Mouse (Mus musculus) layer of hippocampus, adult 18-20 months (tissue): ENCODE measurements at regions not wholly inside any gene's neighbourhood (a gene's known extent, or its start where the extent isn't known, plus 50 kb on each side); places are given as distances from the start of the nearest gene placed in this dataset.
A peak's percentile ranks its signal among the peaks of the same experiment; 100 is the strongest.

Experiments used
- DNase-seq, 2 experiments: peaks; one replicate each; pipeline ENCODE4 v3.0.0; 2022; ENCODE audit warnings: low spot score in 2 of 2

DNA sequence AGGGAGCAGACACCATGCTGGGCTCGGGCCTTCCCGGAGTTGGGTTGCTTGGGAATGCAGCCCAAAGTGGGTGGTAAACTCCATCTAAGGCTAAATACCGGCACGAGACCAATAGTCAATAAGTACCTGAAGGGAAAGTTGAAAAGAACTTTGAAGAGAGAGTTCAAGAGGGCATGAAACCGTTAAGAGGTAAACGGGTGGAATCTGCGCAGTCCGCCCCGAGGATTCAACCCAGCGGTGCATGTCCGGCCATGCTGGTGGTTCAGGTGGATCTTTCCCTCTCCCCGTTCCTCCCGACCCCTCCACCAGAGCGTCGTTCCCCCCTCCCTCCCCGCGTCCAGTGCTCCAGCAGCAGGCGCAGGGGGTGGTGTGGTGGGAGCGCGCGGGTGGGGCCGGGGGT, 179.1 kb upstream of the Arhgef26 start:
- peak in 1 of 2 experiments; percentile 19 for DNase-seq

DNA sequence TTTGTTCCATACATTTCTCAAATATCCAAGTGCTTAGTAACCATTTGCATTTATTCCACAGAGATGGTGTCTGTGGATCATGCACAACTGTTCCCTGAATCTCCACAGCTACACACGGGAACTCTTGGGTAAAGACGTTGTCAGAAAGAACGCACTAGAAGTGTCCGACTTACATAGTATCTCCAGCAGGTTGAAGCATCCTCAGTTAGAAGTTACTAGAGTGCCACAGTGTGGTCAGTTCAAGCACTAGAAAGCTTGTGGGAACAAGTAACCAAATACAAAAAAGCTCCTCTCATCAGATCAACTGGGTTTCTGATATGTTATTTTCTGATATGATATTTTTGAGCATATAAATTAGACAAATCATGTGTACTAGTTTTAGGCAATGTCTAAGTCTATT, 167.5 kb upstream of the Arhgef26 start:
- DNase-seq: peak in 1 of 2 experiments; percentile 60

DNA sequence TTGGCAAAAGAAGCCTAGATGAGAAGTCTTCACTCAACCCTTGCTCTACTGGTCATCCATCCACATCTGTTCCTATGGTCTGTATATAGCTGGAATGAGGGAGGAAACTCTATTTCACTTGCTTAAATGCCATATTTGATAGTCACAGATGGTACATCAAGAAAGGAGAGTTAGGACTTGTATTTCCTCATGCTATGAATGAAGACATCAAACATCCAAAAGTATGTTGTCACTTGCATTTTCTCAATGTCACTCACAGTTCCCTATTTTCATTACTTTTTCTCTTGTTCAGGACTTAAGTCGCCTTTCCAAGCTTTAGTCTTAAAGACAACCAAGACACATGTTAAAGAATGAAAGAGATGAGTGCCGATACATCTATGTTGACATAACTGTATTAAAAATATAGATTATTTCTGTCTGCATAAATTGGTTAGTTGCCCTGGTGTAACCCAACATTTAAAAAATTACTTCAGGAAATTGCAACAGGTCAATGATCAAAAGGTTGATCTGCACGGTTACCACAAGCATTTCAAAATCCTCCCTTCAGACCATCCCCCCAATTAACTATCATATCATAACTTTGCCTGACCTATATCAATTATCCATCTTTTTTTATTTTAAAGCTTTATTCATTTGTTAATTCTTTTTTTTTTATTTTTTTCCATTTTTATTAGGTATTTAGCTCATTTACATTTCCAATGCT, 150.2 kb upstream of the Arhgef26 start:
- DNase-seq: no peak

DNA sequence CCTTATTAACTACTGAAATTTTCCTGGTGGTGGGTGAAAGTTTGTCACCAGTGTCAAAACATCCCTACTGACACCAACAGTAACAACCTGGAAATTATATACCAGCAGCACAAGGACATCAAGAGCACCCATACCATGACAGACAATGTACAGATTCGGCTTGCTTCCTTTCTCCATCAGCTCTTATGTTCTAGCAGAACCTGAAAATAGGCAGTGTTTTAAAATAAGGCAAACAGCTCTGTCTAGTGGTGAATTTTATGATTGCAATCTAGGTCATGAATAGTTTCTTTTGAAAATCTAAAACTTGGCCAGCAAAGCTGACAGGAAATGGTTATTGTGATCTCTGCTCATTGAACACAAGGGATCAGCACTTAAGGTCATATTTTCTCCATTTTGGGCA, 145.7 kb upstream of the Arhgef26 start:
- peak in 1 of 2 experiments; percentile 72 for DNase-seq

DNA sequence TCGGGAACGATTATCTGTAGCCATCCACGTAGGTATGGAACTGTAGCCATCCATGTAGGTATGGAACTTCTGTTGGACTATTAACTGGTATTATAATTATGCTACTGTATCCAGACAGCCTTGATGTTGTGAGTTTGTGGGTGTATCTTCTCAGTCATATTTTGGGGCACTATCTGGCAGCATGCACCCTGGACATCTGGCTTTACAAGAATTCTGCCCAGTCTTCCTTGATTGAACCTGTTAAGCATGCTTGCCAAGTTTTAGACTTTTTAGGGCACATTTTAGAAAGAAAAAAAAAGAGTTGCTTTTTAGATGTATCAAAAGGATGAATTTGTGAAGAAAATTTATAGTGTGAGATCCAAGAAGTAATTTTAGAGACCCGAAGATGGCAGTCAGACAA, 143.7 kb upstream of the Arhgef26 start:
- no peak for DNase-seq

GRCm38 (mm10) chr3:62196679-62197078, 141.5 kb upstream of the Arhgef26 start:
- no peak for DNase-seq

DNA sequence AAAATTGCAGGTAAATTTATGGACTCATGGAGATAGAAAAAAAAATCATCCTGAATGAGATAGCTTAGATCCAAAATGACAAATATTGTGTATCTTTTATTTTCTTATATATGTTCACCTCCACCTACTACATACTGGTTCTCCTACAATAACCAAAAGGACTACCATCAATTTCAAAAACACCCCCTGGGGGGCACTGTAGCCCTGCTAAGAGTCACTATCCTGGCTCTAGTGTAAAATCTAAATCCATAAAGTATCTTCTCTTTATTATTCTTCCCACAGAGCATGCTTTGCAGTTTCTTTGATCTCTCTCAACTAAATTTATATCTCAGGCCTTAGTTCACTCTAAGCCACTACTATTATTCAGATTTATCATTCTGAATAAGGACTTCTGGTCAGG, 122.3 kb upstream of the Arhgef26 start:
- DNase-seq: peak; percentile 28 to 83

GRCm38 (mm10) chr3:62217335-62217734, 120.8 kb upstream of the Arhgef26 start:
- DNase-seq: no peak

DNA sequence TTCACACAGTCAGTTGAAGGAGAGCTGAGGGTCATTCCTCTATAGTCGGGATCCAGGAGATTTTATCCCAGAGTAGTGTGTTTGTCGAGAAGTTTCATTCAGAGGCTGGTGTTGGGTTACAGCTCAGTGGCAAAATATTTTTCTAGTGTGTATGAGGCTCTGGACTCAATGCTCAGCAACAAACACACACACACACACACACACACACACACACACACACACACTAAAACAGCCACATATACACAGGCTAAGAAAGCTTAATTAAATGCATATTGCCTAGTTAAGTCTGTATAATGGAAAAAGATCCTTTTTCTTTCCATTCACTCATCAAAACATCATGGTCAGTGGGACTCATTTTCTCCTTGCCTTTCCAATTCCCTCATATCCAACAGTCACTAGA, 110.4 kb upstream of the Arhgef26 start:
- no peak for DNase-seq

DNA sequence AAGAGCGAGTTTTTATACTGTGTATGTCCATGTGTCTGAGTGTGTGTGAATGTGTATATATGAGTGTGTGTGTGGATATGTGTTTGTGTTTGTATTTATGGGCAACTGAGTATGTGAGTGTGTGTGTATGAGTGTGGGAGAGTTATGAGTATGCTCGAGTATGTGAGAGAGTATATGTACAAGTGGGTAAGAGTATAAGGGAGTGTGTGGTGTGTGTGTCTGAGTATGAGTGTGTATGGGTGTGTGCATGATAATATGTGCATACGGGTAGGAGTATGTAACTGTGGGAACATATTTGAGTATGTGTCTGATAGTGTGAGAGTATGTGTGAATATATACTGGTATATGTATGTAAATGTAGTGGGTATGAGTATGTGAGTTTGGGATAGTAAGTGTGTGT, 110.0 kb upstream of the Arhgef26 start:
- DNase-seq: no peak

- DNase-seq: no peak
Measured at GRCm38 (mm10) chr3:62241031-62241430, 97.1 kb upstream of the Arhgef26 start.

DNA sequence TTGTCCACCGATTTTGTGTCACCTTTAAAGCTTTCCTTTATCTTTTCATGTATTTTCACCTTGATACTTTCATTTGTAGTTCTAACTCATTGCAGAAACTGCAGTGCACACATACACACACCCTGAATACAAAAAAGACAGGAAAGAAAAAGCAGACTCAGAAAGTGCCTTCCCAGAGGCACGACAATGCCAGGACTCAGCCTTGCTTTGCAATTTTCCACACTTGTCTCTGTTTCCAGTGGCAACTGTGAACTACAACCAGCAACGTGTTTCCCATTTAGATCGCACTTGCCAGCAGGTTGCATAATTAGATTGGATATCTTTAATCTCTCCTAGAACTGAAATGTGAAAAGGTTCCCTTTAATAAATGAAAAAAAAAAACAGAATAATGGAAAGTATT, 66.4 kb upstream of the Arhgef26 start:
- DNase-seq: peak; percentile 29 to 68

DNA sequence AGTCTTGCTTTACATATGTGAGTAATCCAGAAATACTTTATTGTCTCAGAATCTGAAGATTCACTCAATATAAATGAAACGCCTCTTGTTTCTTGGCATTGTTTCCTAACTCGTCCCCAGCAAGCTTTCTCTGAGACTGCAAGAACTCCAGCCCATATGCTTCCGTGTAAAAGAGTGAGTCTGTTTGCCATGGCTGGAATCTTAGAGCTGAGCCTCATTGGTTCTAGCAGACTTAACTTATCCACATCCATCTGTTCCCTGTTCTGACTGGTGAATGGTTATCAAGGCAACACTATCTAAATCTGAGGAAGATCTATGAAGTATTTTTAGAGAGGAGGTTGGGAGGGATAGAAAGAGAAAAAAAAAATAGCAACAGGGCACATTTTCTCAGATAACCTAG, 59.9 kb upstream of the Arhgef26 start:
- peak in 1 of 2 experiments; percentile 14 for DNase-seq

DNA sequence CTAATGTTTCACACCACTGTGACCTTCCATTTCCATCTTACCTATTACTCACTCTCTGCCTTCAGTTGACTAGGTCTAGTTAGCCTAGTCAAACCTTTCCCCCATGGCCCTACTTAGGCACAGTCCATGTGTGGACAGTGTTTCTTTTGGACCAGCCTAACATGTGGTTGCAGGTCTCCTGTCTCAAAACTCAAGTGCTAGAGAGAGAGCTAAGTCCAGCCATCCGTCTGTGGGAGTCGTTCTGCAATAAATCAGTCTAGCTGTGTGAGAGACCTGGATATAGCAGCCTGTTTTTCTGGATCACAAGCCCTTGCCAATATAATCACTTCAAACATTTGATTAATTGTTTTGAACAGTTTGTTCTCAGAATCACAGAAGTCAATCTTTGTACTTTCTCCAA, 57.2 kb upstream of the Arhgef26 start:
- DNase-seq: no peak
